Mouse (Mus musculus): ENCODE measurements around the gene Kif4. TPM values are rescaled to one million over a fixed set of nuclear protein-coding genes. Genes with fewer than 3 reads are reported as not detected.

The Kif4 gene
- polyA plus RNA-seq, 1 experiment from 2014 or later = 29.2 TPM

- H3K27me3 ChIP-seq (replicated peaks) = no peaks in the 10 kb centered on the region
- H3K4me2 ChIP-seq = no peak overlapping the region
- H3K4me1 ChIP-seq = no peaks in the 10 kb centered on the region
- H3K4me3 ChIP-seq = no peak overlapping the region
- H3K9me3 ChIP-seq (replicated peaks) = no peaks in the 10 kb centered on the region
- peaks cover 40% of the 10 kb centered on the region for H3K36me3 ChIP-seq
- H3K27ac ChIP-seq = no peak overlapping the region
- H3K9ac ChIP-seq = no peak overlapping the region
- ATAC-seq = no peak
These were observed 27.3 kb downstream of the Kif4 start for GRCm38 (mm10) chrX:100652848-100653247.

DNA sequence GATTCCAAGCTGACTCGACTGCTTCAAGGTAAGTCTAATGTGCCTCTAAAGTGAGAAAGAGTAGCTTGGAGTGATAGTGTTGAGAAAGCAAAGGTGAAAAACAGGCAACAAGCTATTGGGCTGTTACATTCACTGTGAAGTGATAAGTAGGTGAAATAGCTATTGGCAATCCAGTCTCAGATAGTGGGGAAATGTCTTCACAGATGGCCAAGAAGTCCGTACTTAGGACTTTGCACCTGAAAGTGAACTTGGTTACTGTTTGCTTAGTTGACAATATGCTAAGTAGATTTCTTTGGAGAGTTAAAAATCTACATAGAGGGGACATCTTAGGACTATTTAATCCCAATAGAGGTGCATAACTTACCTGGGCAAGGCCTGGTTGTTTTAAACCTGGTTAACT is 39.3 kb downstream of the Kif4 start:
- peaks cover 50% of the 10 kb centered on the region for H3K36me3 ChIP-seq
- H3K9ac ChIP-seq = no peak overlapping the region
- no peak for ATAC-seq
- no peak overlapping the region for H3K4me2 ChIP-seq
- H3K4me3 ChIP-seq = no peak overlapping the region
- no peak overlapping the region for H3K27ac ChIP-seq
- no peaks in the 10 kb centered on the region for H3K9me3 ChIP-seq (replicated peaks)
- H3K27me3 ChIP-seq (replicated peaks) = no peaks in the 10 kb centered on the region
- no peaks in the 10 kb centered on the region for H3K4me1 ChIP-seq
- WGBS (ENCODE audit: insufficient replicate concordance) = 84% methylated on average over 2 of the region's 2 CpGs

- Histone ChIP-seq H3K4me2 (no peak overlapping the region), H3K27me3 (replicated peaks) (no peaks in the 10 kb centered on the region), H3K4me1 (no peaks in the 10 kb centered on the region), H3K36me3 (peaks cover 60% of the 10 kb centered on the region), H3K9ac (no peak overlapping the region), H3K9me3 (replicated peaks) (no peaks in the 10 kb centered on the region), H3K4me3 (no peak overlapping the region), H3K27ac (no peak overlapping the region)
- no peak for ATAC-seq
- 95% methylated on average over 3 of the region's 3 CpGs for WGBS (ENCODE audit: insufficient replicate concordance)
These were observed 52.7 kb downstream of the Kif4 start for GRCm38 (mm10) chrX:100678204-100678603.

DNA sequence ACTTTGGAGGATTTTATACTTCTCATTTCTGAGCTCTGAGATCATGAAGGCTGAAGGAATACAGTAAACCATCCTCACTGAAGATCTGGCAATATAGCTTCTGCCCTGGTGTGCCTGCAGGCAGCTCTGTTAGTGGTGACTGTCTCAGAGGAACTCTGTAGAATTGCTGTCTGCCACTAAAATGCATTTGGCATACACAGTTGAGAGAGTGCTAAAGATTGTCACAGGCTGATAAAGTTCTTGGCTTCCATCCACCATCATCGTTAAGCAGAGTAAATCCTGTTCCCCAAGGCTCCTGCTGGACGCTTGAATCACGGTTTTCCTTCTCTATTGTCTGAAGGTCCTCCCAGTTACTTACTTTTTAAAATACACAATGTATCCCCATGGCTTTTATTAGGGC is 61.0 kb downstream of the Kif4 start:
- 72% methylated on average over 3 of the region's 3 CpGs for WGBS (ENCODE audit: insufficient replicate concordance)
- H3K27ac ChIP-seq = no peak overlapping the region
- no peak overlapping the region for H3K4me2 ChIP-seq
- no peak overlapping the region for H3K4me3 ChIP-seq
- H3K9ac ChIP-seq = no peak overlapping the region
- 0 out of 2 replicates have a peak, but pooled peaks cover 3% of the 10 kb centered on the region for H3K27me3 ChIP-seq (replicated peaks)
- no peak for ATAC-seq
- peaks cover 56% of the 10 kb centered on the region for H3K36me3 ChIP-seq
- no peaks in the 10 kb centered on the region for H3K4me1 ChIP-seq
- H3K9me3 ChIP-seq (replicated peaks) = no peaks in the 10 kb centered on the region

DNA sequence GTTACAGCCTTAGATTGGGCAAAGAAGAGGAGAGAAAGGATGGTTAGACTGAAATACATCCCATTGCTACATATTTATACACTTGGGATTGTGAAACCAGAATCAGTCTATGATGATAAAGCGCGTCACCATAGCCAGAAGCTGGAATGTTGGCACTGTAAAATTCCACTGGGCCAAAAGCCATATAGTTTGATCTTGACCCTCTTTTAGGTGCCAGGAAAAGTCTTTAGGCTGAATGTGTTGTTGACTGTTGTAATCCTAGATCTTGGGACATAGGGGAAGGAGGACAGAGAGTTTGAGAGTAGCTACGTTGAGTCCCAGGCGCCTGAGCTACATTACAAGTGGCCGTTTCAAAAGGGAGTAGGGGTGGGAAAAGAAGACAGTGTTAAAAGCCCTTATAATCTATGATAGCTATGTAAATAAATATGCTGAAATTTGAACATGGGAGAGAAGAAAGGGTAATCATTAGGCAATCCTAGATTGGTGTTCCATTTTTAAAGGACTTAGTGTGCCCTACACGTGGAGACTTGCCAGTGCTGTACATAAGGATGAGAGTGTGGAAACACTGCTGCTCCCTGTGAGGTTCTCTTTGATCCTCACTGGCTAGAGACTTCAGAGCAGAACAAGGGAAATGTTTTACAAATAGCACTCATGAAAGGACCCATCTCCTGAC is 62.0 kb downstream of the Kif4 start:
- Histone ChIP-seq H3K27me3 (replicated peaks) (0 out of 2 replicates have a peak, but pooled peaks cover 3% of the 10 kb centered on the region), H3K9me3 (replicated peaks) (no peaks in the 10 kb centered on the region), H3K4me2 (no peak overlapping the region), H3K9ac (no peak overlapping the region), H3K36me3 (peaks cover 62% of the 10 kb centered on the region), H3K4me3 (no peak overlapping the region), H3K4me1 (no peaks in the 10 kb centered on the region), H3K27ac (no peak overlapping the region)
- ATAC-seq = no peak
- 90% methylated on average over 6 of the region's 6 CpGs for WGBS (ENCODE audit: insufficient replicate concordance)

DNA sequence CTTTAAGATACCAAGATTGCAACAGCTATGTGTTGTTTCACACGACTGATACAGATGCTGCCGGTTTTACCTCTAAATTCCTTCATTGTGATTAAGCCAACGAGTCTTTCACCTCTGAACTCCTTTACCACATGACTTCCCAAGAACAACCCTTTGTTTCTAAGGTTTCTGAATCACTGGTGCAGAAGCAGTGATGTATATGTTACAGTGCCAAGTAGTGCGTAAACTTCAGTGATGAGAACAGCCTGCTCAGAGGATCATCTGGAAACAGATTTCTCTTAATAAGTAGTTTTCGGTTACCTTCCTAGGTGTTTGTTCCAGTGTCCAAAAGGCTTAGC is 62.5 kb downstream of the Kif4 start:
- Histone ChIP-seq H3K4me3 (no peak overlapping the region), H3K4me2 (no peak overlapping the region), H3K9ac (no peak overlapping the region), H3K4me1 (no peaks in the 10 kb centered on the region), H3K27me3 (replicated peaks) (0 out of 2 replicates have a peak, but pooled peaks cover 3% of the 10 kb centered on the region), H3K36me3 (peaks cover 66% of the 10 kb centered on the region), H3K27ac (no peak overlapping the region), H3K9me3 (replicated peaks) (no peaks in the 10 kb centered on the region)
- ATAC-seq = no peak
- 86% methylated on average over 5 of the region's 5 CpGs for WGBS (ENCODE audit: insufficient replicate concordance)

DNA sequence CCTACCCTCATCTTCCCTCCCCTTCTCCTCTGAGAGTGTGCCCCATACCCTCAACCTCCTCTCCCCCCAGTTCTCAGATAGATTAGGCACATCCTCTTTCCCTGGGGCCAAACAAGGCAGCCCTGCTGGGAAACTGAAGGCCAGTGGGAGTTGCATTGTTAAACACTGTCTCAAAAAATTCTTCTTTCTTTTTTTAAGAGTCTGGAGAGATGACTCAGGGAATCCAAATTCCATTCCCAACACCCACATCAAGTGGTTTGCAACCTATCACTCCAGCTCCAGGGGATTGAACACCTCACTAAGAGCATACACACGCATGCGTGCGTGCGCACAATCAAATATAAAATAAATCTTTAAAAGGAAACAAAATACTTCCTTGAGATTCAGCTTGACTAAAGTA is 71.2 kb downstream of the Kif4 start:
- Histone ChIP-seq H3K4me2 (no peak overlapping the region), H3K9me3 (replicated peaks) (no peaks in the 10 kb centered on the region), H3K36me3 (peaks cover 81% of the 10 kb centered on the region), H3K4me1 (no peaks in the 10 kb centered on the region), H3K27me3 (replicated peaks) (no peaks in the 10 kb centered on the region), H3K27ac (no peak overlapping the region), H3K9ac (no peak overlapping the region), H3K4me3 (no peak overlapping the region)
- ATAC-seq = no peak
- 97% methylated on average over 4 of the region's 4 CpGs for WGBS (ENCODE audit: insufficient replicate concordance)

- no peaks in the 10 kb centered on the region for H3K9me3 ChIP-seq (replicated peaks)
- no peaks in the 10 kb centered on the region for H3K27me3 ChIP-seq (replicated peaks)
- H3K4me1 ChIP-seq = no peaks in the 10 kb centered on the region
- WGBS (ENCODE audit: insufficient replicate concordance) = 87% methylated on average over 6 of the region's 6 CpGs
- ATAC-seq = no peak
- H3K4me2 ChIP-seq = no peak overlapping the region
- H3K27ac ChIP-seq = no peak overlapping the region
- H3K4me3 ChIP-seq = no peak overlapping the region
- no peak overlapping the region for H3K9ac ChIP-seq
- peaks cover 78% of the 10 kb centered on the region for H3K36me3 ChIP-seq
These were observed 82.5 kb downstream of the Kif4 start for GRCm38 (mm10) chrX:100708032-100708431.

- no peak overlapping the region for H3K9ac ChIP-seq
- no peaks in the 10 kb centered on the region for H3K9me3 ChIP-seq (replicated peaks)
- peaks cover 94% of the 10 kb centered on the region for H3K36me3 ChIP-seq
- H3K4me1 ChIP-seq = no peaks in the 10 kb centered on the region
- no peak overlapping the region for H3K4me2 ChIP-seq
- 92% methylated on average over 6 of the region's 6 CpGs for WGBS (ENCODE audit: insufficient replicate concordance)
- H3K4me3 ChIP-seq = no peak overlapping the region
- ATAC-seq = no peak
- H3K27me3 ChIP-seq (replicated peaks) = 0 out of 2 replicates have a peak, but pooled peaks cover 3% of the 10 kb centered on the region
- no peak overlapping the region for H3K27ac ChIP-seq
These were observed 90.6 kb downstream of the Kif4 start for GRCm38 (mm10) chrX:100716173-100716572.

DNA sequence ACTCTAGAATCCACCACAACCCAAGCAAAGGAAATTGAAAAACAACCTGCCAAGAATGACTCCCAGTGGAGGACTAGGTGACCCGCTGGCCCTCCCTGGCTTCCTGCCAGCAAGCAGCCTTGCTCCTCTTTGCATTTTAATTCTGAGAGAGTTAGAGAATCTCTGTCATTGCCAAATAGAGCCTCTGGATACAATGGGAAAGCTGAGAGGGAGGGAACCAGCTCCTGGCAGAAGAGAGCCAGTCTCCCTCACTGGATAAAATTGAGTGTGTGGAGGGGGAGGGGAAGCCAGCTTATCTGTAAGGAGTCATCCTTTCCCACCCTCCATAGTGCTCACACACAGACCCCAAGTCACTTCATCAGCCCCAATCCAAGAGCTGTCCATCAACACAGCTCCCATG is 103.4 kb downstream of the Kif4 start:
- ATAC-seq = no peak
- no peak overlapping the region for H3K9ac ChIP-seq
- H3K4me2 ChIP-seq = no peak overlapping the region
- no peak overlapping the region for H3K4me3 ChIP-seq
- peaks cover 34% of the 10 kb centered on the region for H3K36me3 ChIP-seq
- no peaks in the 10 kb centered on the region for H3K9me3 ChIP-seq (replicated peaks)
- 50% methylated on average over 1 of the region's 1 CpGs for WGBS (ENCODE audit: insufficient replicate concordance)
- H3K4me1 ChIP-seq = 0 out of 2 replicates have a peak, but pooled peaks cover 6% of the 10 kb centered on the region
- peaks cover 42% of the 10 kb centered on the region for H3K27me3 ChIP-seq (replicated peaks)
- no peak overlapping the region for H3K27ac ChIP-seq

DNA sequence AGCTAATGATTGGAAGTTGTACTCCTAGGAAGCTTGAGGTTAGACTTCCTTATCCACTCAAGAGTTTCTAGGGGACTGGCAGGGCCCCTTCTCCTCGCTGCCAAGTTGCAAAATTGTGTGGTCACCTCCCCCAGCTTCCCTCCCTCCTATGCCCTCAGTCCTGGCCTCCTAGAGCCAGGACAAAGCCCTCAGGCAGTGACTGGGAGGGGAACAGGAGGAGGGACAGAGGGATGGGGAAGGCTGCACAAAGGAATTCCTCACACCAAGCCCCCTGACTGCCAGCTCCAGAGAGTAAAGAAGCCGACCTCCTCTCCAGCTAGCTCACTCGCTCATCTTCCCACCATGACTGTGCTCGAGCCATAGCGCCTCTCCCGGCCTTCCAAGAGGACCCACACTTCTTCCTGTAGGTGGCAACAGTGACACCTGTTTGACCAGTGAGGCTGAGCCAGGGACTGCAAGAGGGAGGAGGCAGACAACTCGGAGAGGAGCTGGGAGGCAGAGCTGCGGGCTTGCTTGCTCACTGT is 104.2 kb downstream of the Kif4 start, which contains the start of gene Gdpd2:
Gdpd2 (plus strand) TSS at position 209 of the 524 bp plus-strand sequence.
- no peak within 1 kb of the TSS for H3K27ac ChIP-seq
- no peaks in the 10 kb centered on the region for H3K9me3 ChIP-seq (replicated peaks)
- H3K4me2 ChIP-seq = no peak within 1 kb of the TSS
- 9% methylated on average over 8 of the region's 8 CpGs for WGBS (ENCODE audit: insufficient replicate concordance)
- H3K36me3 ChIP-seq = peaks cover 28% of the 10 kb centered on the region
- ATAC-seq = no peak
- peaks cover 49% of the 10 kb centered on the region for H3K27me3 ChIP-seq (replicated peaks)
- H3K9ac ChIP-seq = no peak within 1 kb of the TSS
- no peak within 1 kb of the TSS for H3K4me3 ChIP-seq
- 0 out of 2 replicates have a peak, but pooled peaks cover 6% of the 10 kb centered on the region for H3K4me1 ChIP-seq

GRCm38 (mm10) chrX:100730266-100730665 is 104.7 kb downstream of the Kif4 start:
- no peak for ATAC-seq
- Histone ChIP-seq H3K27me3 (replicated peaks) (peaks cover 45% of the 10 kb centered on the region), H3K4me2 (no peak overlapping the region), H3K4me3 (no peak overlapping the region), H3K36me3 (peaks cover 23% of the 10 kb centered on the region), H3K9me3 (replicated peaks) (no peaks in the 10 kb centered on the region), H3K9ac (no peak overlapping the region), H3K27ac (no peak overlapping the region), H3K4me1 (0 out of 2 replicates have a peak, but pooled peaks cover 6% of the 10 kb centered on the region)
- WGBS (ENCODE audit: insufficient replicate concordance) = 33% methylated on average over 8 of the region's 8 CpGs

DNA sequence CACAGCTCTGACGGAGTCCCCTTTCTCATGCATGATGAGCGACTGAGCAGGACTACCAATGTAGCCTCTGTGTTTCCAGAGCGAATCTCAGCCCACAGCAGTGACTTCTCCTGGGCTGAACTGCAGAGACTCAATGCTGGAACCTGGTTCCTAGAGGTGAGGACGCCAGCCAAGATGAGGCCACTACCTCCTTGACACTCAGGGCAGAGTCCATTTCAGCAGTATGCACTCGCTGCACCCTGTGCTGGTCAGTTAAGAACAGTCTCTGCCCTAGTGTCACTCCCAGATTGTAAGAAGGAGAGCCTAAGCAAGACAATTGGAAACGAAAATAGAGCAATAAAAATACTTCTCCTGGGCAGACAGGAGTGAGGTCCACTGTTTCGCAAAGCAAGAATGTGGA is 108.8 kb downstream of the Kif4 start:
- Histone ChIP-seq H3K4me2 (no peak overlapping the region), H3K9ac (no peak overlapping the region), H3K9me3 (replicated peaks) (no peaks in the 10 kb centered on the region), H3K4me1 (0 out of 2 replicates have a peak, but pooled peaks cover 6% of the 10 kb centered on the region), H3K4me3 (no peak overlapping the region), H3K27ac (no peak overlapping the region), H3K27me3 (replicated peaks) (peaks cover 70% of the 10 kb centered on the region), H3K36me3 (no peaks in the 10 kb centered on the region)
- no peak for ATAC-seq
- WGBS (ENCODE audit: insufficient replicate concordance) = 61% methylated on average over 6 of the region's 7 CpGs
